ENCODE assay signal across 11 mouse cellular contexts in the genomic region with DNA sequence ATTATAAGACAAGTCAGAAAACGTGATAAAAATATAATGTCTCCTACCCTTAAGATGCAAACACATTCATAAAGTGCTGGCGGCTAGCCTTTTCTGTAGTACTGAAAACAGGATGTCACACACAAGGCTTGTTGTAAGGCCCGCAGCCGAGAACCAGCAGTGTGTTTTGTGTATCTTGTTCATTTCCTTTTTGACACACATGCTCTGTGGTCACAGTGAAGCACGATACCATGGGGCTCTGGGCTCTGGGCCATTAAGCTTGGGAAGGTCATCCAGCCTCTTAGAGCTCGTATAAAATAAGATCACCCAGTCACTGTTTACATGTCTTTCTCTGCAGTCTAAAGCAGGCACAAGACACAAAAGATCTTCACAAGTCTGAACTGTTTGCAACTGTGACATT.
DNase-seq lines count a peak whose midpoint lies in the region; ATAC-seq and TF ChIP-seq lines count a peak whose summit lies in the region.
"Had no signal": no experiment of that assay in that cellular context is flagged by ENCODE, and none has a peak within 500 bp of the region (broad histone marks: within the 10 kb centered on the region; RNA-seq: fewer than 3 reads in every experiment).

No protein-coding gene starts in this region.

- no peak overlapping the region for H3K9ac ChIP-seq in forebrain, embryonic 13.5 days
- no peak overlapping the region for H3K9ac ChIP-seq in forebrain, embryonic 16.5 days (replicated peaks; ENCODE audit: low read depth, low read length)
- no peak overlapping the region for H3K9ac ChIP-seq in kidney, embryonic 16.5 days (replicated peaks; ENCODE audit: low read length)
- no peak overlapping the region for H3K9ac ChIP-seq in hindbrain, embryonic 16.5 days (ENCODE audit: low read depth, low read length)
- H3K9ac ChIP-seq: intestine, embryonic 15.5 days had no signal

- no peak for ATAC-seq in forebrain, embryonic 13.5 days
- no peak for ATAC-seq in forebrain, embryonic 16.5 days
- ATAC-seq in kidney, embryonic 16.5 days (ENCODE audit: low FRiP score, low TSS enrichment) = peak; percentile 19; the same call in 1 of the 2 replicates
- ATAC-seq in hindbrain, embryonic 16.5 days = peak; percentile 37
- ATAC-seq: intestine, embryonic 15.5 days had no signal

- no peak overlapping the region for H3K4me3 ChIP-seq in forebrain, embryonic 13.5 days
- H3K4me3 ChIP-seq in forebrain, embryonic 16.5 days (replicated peaks; ENCODE audit: low read length) = no peak overlapping the region
- H3K4me3 ChIP-seq in kidney, embryonic 16.5 days (ENCODE audit: low read length) = no peak overlapping the region
- H3K4me3 ChIP-seq in kidney, adult 2 months (ENCODE audit: insufficient read depth, low read depth, low read length) = no peak overlapping the region
- H3K4me3 ChIP-seq in hindbrain, embryonic 16.5 days (ENCODE audit: low read length) = no peak overlapping the region
- H3K4me3 ChIP-seq: intestine, embryonic 15.5 days had no signal

- H3K36me3 ChIP-seq in forebrain, embryonic 13.5 days (ENCODE audit: poor library complexity, severe bottlenecking) = no peaks in the 10 kb centered on the region
- H3K36me3 ChIP-seq in forebrain, embryonic 16.5 days (ENCODE audit: control insufficient read depth, insufficient read depth) = peaks cover 7% of the 10 kb centered on the region; the same call in 1 of the 2 replicates
- H3K36me3 ChIP-seq in kidney, embryonic 16.5 days (ENCODE audit: insufficient read depth, low read length) = no peaks in the 10 kb centered on the region
- H3K36me3 ChIP-seq in kidney, adult 2 months (ENCODE audit: control insufficient read depth, insufficient read depth, low read length) = no peaks in the 10 kb centered on the region
- H3K36me3 ChIP-seq in hindbrain, embryonic 16.5 days (ENCODE audit: control insufficient read depth, insufficient read depth, low read length) = no peaks in the 10 kb centered on the region
- H3K36me3 ChIP-seq: intestine, embryonic 15.5 days had no signal

- no peaks in the 10 kb centered on the region for H3K27me3 ChIP-seq in forebrain, embryonic 13.5 days
- H3K27me3 ChIP-seq in forebrain, embryonic 16.5 days (replicated peaks; ENCODE audit: control insufficient read depth, insufficient read depth, low read length) = no peaks in the 10 kb centered on the region
- no peaks in the 10 kb centered on the region for H3K27me3 ChIP-seq in kidney, embryonic 16.5 days (ENCODE audit: insufficient read depth, low read length)
- no peaks in the 10 kb centered on the region for H3K27me3 ChIP-seq in kidney, adult 2 months (replicated peaks; ENCODE audit: control insufficient read depth, insufficient read depth, low read length)
- no peaks in the 10 kb centered on the region for H3K27me3 ChIP-seq in hindbrain, embryonic 16.5 days (replicated peaks; ENCODE audit: control insufficient read depth, insufficient read depth, low read length)
- H3K27me3 ChIP-seq: intestine, embryonic 15.5 days had no signal

- 64% methylated on average over 6 of the region's 6 CpGs for WGBS in forebrain, embryonic 13.5 days
- 50% methylated on average over 6 of the region's 6 CpGs for WGBS in forebrain, embryonic 16.5 days
- 32% methylated on average over 6 of the region's 6 CpGs for WGBS in kidney, embryonic 16.5 days
- 28% methylated on average over 6 of the region's 6 CpGs for WGBS in kidney, adult 2 months
- WGBS in hindbrain, embryonic 16.5 days = 44% methylated on average over 6 of the region's 6 CpGs

- no peak overlapping the region for H3K4me2 ChIP-seq in forebrain, embryonic 13.5 days
- no peak overlapping the region for H3K4me2 ChIP-seq in forebrain, embryonic 16.5 days (ENCODE audit: low read length)
- no peak overlapping the region for H3K4me2 ChIP-seq in kidney, embryonic 16.5 days (replicated peaks; ENCODE audit: low read depth, low read length)
- no peak overlapping the region for H3K4me2 ChIP-seq in hindbrain, embryonic 16.5 days (ENCODE audit: low read length)
- H3K4me2 ChIP-seq: intestine, embryonic 15.5 days had no signal

- DNase-seq in kidney, adult 2 months = no peak
- DNase-seq in gastrocnemius, adult 8-10 months (ENCODE audit: low spot score in 2 of 2) = peak; percentile 36 to 62
- DNase-seq in thymus, postnatal 10 days (ENCODE audit: low spot score in 2 of 2) = no peak
- DNase-seq in layer of hippocampus, postnatal 14 days (ENCODE audit: low spot score in 2 of 2) = no peak
- DNase-seq: cerebellum, adult 2 months; thymus, adult 2 months had no signal

- no peak for TF ChIP-seq CTCF in kidney, adult 2 months (conservative IDR thresholded peaks at IDR 0.05; ENCODE audit: insufficient read depth, insufficient read length, low read depth, low read length)

- 0 out of 2 replicates have a peak overlapping the region, but pooled peaks have one; percentile 26 for H3K27ac ChIP-seq in forebrain, embryonic 13.5 days
- H3K27ac ChIP-seq in forebrain, embryonic 16.5 days (ENCODE audit: low read length) = no peak overlapping the region; the same call in 1 of the 2 replicates
- H3K27ac ChIP-seq in kidney, embryonic 16.5 days (ENCODE audit: low read length) = no peak overlapping the region
- H3K27ac ChIP-seq in kidney, adult 2 months (ENCODE audit: insufficient read depth, low read depth, low read length) = no peak overlapping the region
- peak overlapping the region; percentile 60 for H3K27ac ChIP-seq in hindbrain, embryonic 16.5 days (ENCODE audit: low read depth, low read length)
- H3K27ac ChIP-seq: intestine, embryonic 15.5 days had no signal

- peaks cover 24% of the 10 kb centered on the region for H3K4me1 ChIP-seq in forebrain, embryonic 13.5 days
- peaks cover 9% of the 10 kb centered on the region for H3K4me1 ChIP-seq in forebrain, embryonic 16.5 days (replicated peaks; ENCODE audit: control insufficient read depth, insufficient read depth, low read length)
- no peaks in the 10 kb centered on the region for H3K4me1 ChIP-seq in kidney, embryonic 16.5 days (ENCODE audit: insufficient read depth, low read length)
- no peaks in the 10 kb centered on the region for H3K4me1 ChIP-seq in kidney, adult 2 months (ENCODE audit: control insufficient read depth, insufficient read depth, low read length)
- peaks cover 25% of the 10 kb centered on the region for H3K4me1 ChIP-seq in hindbrain, embryonic 16.5 days (ENCODE audit: control insufficient read depth, insufficient read depth, low read depth, low read length)

- TF ChIP-seq POLR2A in kidney, adult 2 months (IDR thresholded peaks at IDR 0.05; ENCODE audit: low read depth, low read length) = no peak

- H3K9me3 ChIP-seq in forebrain, embryonic 13.5 days (replicated peaks) = no peaks in the 10 kb centered on the region
- H3K9me3 ChIP-seq in forebrain, embryonic 16.5 days (ENCODE audit: control insufficient read depth, low read length) = no peaks in the 10 kb centered on the region
- no peaks in the 10 kb centered on the region for H3K9me3 ChIP-seq in kidney, embryonic 16.5 days (ENCODE audit: low read length)
- H3K9me3 ChIP-seq in hindbrain, embryonic 16.5 days (ENCODE audit: control insufficient read depth, low read length) = no peaks in the 10 kb centered on the region
- H3K9me3 ChIP-seq: intestine, embryonic 15.5 days had no signal

Comparison
In these comparisons a context has a peak if more than half of its experiments do, and no peak if none do; other contexts are left out.
1. H3K27ac ChIP-seq: peak in forebrain, embryonic 13.5 days (single experiment) and hindbrain, embryonic 16.5 days (single experiment); none in forebrain, embryonic 16.5 days (single experiment), kidney, embryonic 16.5 days (single experiment) and kidney, adult 2 months (single experiment).
2. ATAC-seq: peak in kidney, embryonic 16.5 days (single experiment) and hindbrain, embryonic 16.5 days (single experiment); none in forebrain, embryonic 13.5 days (single experiment) and forebrain, embryonic 16.5 days (single experiment).
3. DNase-seq: peak in gastrocnemius, adult 8-10 months (2 of 2); none in kidney, adult 2 months (single experiment), thymus, postnatal 10 days (0 of 2) and layer of hippocampus, postnatal 14 days (0 of 2).